Mouse (Mus musculus) ES-Bruce4 (cell line): ENCODE measurements around the gene Kalrn.

Experiments used
- CTCF ChIP-seq: IDR thresholded peaks from one replicate; pipeline ENCODE4 v1.8.1; 2011; ENCODE audit warnings: low read depth, low read length
- EP300 ChIP-seq: IDR thresholded peaks from 2 replicates; pipeline ENCODE4 v1.6.1; 2011; ENCODE audit warnings: low read depth, low read length; ENCODE audit not compliant: insufficient read depth
- POLR2A ChIP-seq: IDR thresholded peaks from one replicate; pipeline ENCODE4 v1.8.1; 2011; ENCODE audit warnings: low read length; ENCODE audit not compliant: insufficient read depth

GRCm38 (mm10) chr16:33938311-33939132 lies 634.8 kb downstream of the Kalrn start:
- TF ChIP-seq POLR2A: no peak
- no peak for TF ChIP-seq EP300
- TF ChIP-seq CTCF: no peak
